Mouse (Mus musculus): Measurements from ENCODE around the gene Nckap5. TPM values are rescaled to one million over a fixed set of nuclear protein-coding genes. Genes with fewer than 3 reads are reported as not detected.
A peak's percentile ranks its signal among the peaks of the same experiment; 100 is the strongest.

Nckap5 gene
- polyA plus RNA-seq, 1 experiment from 2014 or later, result 24.1 TPM

DNA sequence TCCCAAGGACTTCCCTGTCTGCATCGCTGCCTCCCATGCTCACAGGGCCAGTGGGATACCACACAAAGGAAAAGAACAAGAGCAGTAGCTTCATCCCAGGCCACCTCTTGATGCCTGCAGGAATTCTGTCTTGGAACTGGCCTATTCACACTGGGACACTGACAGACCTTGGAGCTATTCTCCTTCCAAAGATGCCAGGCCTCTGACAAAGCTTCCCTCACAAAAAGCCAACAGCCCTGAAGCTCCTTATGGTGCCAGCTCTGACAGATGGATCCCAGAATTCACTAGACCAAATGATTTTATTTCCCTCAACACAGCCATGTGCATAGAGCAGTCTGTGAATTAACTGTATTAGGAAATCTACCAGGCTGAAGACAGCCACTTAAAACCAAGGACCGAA, 143.9 kb downstream of the Nckap5 start:
- no peaks in the 10 kb centered on the region for H3K36me3 ChIP-seq
- no peak for ATAC-seq (ENCODE audit: low FRiP score)
- no peak overlapping the region for H3K4me3 ChIP-seq
- 81% methylated on average over 2 of the region's 2 CpGs for WGBS
- H3K27ac ChIP-seq, result no peak overlapping the region
- no peaks in the 10 kb centered on the region for H3K9me3 ChIP-seq (replicated peaks)
- no peaks in the 10 kb centered on the region for H3K27me3 ChIP-seq
- peaks cover 25% of the 10 kb centered on the region for H3K4me1 ChIP-seq
- no peak overlapping the region for H3K9ac ChIP-seq
- H3K4me2 ChIP-seq (replicated peaks), result no peak overlapping the region

DNA sequence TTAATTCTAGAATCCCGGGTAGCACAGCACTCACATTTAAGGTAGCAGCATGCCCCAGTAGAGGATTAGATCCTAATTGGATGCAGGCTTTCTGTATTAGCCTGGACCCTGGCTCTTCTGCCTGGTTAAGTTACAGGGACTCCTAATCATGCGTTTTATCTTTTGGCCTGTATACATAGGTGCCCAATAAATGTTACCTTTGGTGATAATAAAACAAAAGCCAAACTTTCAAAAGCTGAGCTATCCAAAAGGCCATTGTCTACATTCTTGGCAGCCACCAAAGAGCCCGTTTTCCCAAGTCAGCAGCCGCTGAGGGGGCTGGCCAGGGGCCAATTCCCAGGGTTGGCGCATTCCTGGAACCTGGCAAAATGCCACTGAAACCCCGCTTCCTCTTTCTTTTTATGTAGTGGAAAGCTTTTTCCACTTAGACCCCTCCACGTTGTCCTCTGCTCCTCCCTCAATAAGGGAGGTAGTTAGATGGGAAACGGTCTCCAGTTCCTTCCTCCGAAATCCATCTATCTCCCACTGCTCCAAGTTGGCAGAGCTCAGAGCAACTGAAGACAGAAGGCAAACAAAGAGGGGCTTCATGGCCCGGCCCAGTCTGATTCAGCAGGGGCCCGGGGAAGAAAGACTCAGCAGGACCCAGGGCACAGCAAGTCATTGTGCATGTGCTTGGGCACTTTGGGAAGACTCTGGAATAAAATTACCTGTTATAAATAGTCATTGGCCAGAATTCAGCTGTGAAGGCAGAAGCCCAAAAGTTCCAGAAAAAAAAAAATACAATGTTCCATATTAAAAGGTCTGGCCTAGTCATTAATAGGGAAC, 146.8 kb downstream of the Nckap5 start:
- Histone ChIP-seq H3K27ac (peak overlapping the region; percentile 88), H3K27me3 (no peaks in the 10 kb centered on the region), H3K9ac (no peak overlapping the region), H3K4me2 (replicated peaks) (no peak overlapping the region), H3K4me3 (no peak overlapping the region), H3K9me3 (replicated peaks) (no peaks in the 10 kb centered on the region), H3K4me1 (peaks cover 37% of the 10 kb centered on the region), H3K36me3 (no peaks in the 10 kb centered on the region)
- WGBS, result 16% methylated on average over 11 of the region's 11 CpGs
- ATAC-seq (ENCODE audit: low FRiP score), result peak; percentile 88

DNA sequence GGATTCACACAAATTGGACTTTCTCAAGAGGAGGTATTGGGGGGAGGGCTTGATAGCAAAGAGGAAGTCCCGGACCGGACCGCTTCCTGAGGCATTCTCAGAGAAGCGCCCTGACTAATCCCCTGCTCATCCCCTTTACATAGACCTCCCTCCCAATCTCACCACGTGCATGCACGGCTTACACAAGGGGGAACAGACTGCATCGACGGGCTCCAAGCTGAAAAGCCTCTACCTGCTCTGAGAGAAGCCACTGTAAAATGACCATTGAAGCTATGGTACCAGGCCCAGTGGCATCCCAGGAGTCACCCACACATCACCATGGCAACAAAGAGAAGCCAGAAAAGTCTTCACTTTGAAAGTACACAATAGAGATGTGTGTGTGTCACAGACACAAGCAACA, 148.8 kb downstream of the Nckap5 start:
- no peaks in the 10 kb centered on the region for H3K36me3 ChIP-seq
- no peaks in the 10 kb centered on the region for H3K9me3 ChIP-seq (replicated peaks)
- H3K27me3 ChIP-seq, result no peaks in the 10 kb centered on the region
- ATAC-seq (ENCODE audit: low FRiP score), result peak; percentile 41; the same call in 1 of the 2 replicates
- H3K4me3 ChIP-seq, result no peak overlapping the region
- 0 out of 2 replicates have a peak overlapping the region, but pooled peaks have one; percentile 11 for H3K4me2 ChIP-seq (replicated peaks)
- H3K4me1 ChIP-seq, result peaks cover 45% of the 10 kb centered on the region
- peak overlapping the region; percentile 65 for H3K27ac ChIP-seq
- H3K9ac ChIP-seq, result no peak overlapping the region
- WGBS, result 23% methylated on average over 8 of the region's 8 CpGs

DNA sequence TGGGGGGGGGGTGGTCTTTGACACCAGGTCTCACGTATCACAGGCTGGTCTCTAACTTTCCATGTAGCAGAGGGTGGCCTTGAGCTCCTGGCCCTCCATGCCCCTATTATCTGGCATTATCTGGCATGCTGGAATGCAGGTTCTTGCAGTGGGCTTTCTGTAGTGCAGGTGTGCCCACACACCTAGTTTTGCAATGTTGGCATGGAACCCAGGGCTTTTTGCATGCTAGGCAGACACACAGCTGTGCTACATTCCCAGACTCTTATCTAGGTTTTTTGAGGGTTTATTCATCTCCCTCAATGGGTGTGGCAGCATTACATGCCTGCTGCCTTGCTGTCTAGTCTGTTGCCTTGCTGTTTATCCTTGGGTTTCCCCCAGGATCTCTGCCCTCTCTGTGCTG, 151.3 kb downstream of the Nckap5 start:
- Histone ChIP-seq H3K9me3 (replicated peaks) (no peaks in the 10 kb centered on the region), H3K4me1 (peaks cover 39% of the 10 kb centered on the region), H3K27ac (no peak overlapping the region), H3K4me3 (no peak overlapping the region), H3K9ac (no peak overlapping the region), H3K4me2 (replicated peaks) (no peak overlapping the region), H3K36me3 (no peaks in the 10 kb centered on the region), H3K27me3 (no peaks in the 10 kb centered on the region)
- no peak for ATAC-seq (ENCODE audit: low FRiP score)
- 94% methylated on average over 1 of the region's 1 CpGs for WGBS

DNA sequence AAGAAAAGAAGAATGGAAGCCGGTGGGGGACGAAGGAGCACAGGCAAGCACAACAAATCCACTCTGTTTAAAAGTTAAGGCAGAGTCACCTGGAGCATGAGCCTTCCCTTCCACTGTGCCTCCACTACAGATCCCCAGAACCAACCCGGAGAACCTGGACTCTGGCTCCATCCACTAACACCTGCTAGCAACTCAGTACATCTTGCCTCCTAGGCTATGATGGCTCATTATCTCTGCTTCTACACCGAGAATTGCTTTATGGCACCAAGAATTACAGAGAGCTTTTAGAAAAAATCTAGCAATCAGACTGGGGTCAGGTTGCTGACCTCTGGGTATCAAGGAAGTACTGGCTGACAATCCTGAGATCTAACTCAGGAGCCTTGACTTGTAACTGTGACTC, 153.3 kb downstream of the Nckap5 start:
- Histone ChIP-seq H3K4me1 (peaks cover 30% of the 10 kb centered on the region), H3K4me2 (replicated peaks) (no peak overlapping the region), H3K27me3 (no peaks in the 10 kb centered on the region), H3K36me3 (0 out of 2 replicates have a peak, but pooled peaks cover under 1% of the 10 kb centered on the region), H3K9me3 (replicated peaks) (no peaks in the 10 kb centered on the region), H3K9ac (no peak overlapping the region), H3K27ac (peak overlapping the region; percentile 31; the same call in 1 of the 2 replicates), H3K4me3 (no peak overlapping the region)
- no peak for ATAC-seq (ENCODE audit: low FRiP score)
- WGBS, result 32% methylated on average over 4 of the region's 4 CpGs

DNA sequence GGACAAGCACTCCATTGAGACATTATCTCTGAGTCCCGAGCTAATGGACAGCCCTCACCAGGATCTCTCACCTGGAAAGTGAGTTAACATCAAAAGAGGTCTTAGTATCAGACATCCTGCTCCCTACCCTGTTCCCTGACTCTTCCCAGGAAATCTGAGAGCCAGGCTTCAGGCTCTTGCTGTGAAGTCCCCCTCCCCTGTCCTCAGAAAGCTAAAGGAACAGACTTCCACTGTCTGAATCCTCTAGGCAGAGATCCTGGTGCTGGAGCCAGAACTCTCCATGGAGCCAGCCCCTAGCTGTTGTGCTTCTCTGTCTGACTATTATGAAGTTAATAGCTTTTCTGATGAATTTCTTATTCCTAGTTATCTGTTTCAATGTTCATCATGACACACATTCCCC, 153.8 kb downstream of the Nckap5 start:
- Histone ChIP-seq H3K27me3 (no peaks in the 10 kb centered on the region), H3K4me1 (peaks cover 26% of the 10 kb centered on the region), H3K9ac (no peak overlapping the region), H3K4me3 (no peak overlapping the region), H3K4me2 (replicated peaks) (no peak overlapping the region), H3K36me3 (0 out of 2 replicates have a peak, but pooled peaks cover 4% of the 10 kb centered on the region), H3K27ac (0 out of 2 replicates have a peak overlapping the region, but pooled peaks have one; percentile 31), H3K9me3 (replicated peaks) (no peaks in the 10 kb centered on the region)
- ATAC-seq (ENCODE audit: low FRiP score), result 0 out of 2 replicates have a peak, but pooled peaks have one; percentile 27
- WGBS, result 11% methylated on average over 1 of the region's 1 CpGs

DNA sequence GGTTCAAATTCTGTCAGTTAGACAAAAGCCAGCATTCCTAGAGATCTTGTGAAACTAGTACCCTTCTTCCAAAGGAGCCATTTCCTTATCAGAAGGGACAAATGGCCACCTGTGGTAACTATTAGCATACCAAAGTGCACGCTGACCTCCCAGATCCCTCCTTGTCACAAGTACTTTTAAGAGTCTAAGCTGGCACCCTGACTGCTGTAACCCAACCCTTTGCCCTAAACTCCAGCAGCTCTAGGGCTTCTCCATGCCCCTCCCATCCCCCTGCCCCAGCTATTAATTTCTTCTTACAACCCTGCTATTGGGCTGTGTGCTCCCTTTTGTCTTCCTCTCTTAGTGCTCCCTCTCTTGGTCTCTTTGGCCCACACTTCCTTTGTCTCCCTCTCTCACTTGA, 155.5 kb downstream of the Nckap5 start:
- no peak overlapping the region for H3K4me3 ChIP-seq
- H3K36me3 ChIP-seq, result 0 out of 2 replicates have a peak, but pooled peaks cover 4% of the 10 kb centered on the region
- H3K27me3 ChIP-seq, result no peaks in the 10 kb centered on the region
- ATAC-seq (ENCODE audit: low FRiP score), result no peak
- peaks cover 16% of the 10 kb centered on the region for H3K4me1 ChIP-seq
- H3K27ac ChIP-seq, result no peak overlapping the region
- no peak overlapping the region for H3K9ac ChIP-seq
- 11% methylated on average over 1 of the region's 1 CpGs for WGBS
- H3K9me3 ChIP-seq (replicated peaks), result no peaks in the 10 kb centered on the region
- H3K4me2 ChIP-seq (replicated peaks), result no peak overlapping the region

DNA sequence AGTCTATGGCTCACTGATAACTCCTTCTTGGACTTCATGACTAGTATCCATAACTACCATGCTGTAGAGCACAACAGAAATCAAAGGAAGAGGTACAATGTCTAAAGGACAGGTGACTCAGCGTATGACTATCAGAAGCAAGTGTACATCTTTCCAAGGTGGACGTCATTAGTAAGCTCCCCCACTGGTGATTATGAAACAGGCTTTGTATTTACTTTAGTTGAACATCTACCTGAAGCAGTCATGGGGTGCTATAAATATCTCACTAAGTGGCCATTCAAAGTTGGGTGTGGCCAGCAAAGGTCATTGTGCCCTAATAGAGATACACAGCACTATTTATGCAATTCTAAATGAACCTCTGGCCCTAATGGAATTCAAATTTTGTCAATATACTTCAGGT, 157.4 kb downstream of the Nckap5 start:
- Histone ChIP-seq H3K36me3 (0 out of 2 replicates have a peak, but pooled peaks cover 4% of the 10 kb centered on the region), H3K4me3 (no peak overlapping the region), H3K27ac (no peak overlapping the region), H3K9me3 (replicated peaks) (no peaks in the 10 kb centered on the region), H3K9ac (no peak overlapping the region), H3K27me3 (no peaks in the 10 kb centered on the region), H3K4me2 (replicated peaks) (no peak overlapping the region), H3K4me1 (peaks cover 13% of the 10 kb centered on the region)
- no peak for ATAC-seq (ENCODE audit: low FRiP score)
- WGBS, result 91% methylated on average over 2 of the region's 2 CpGs

DNA sequence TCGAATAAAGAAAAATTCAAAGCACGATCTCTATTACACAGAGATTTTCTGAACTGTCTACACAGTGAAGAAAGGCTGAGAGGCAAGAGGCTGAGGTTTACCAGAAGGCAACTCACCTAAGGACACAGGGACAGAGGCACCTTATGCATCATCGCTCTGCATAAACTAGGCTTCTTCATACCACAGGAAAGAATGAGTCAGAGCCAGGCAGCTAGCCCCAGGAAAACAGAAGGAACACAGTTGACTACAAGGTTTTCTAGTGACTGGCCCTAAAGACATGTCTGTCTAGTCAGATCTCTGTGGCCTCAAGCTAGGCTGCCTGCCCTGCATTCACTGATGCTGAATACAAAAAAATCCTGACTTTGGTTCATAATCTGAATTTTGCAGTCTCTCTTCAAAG, 160.1 kb downstream of the Nckap5 start:
- WGBS, result 96% methylated on average over 3 of the region's 3 CpGs
- Histone ChIP-seq H3K27ac (no peak overlapping the region), H3K36me3 (0 out of 2 replicates have a peak, but pooled peaks cover 4% of the 10 kb centered on the region), H3K27me3 (no peaks in the 10 kb centered on the region), H3K9ac (no peak overlapping the region), H3K4me2 (replicated peaks) (no peak overlapping the region), H3K4me3 (no peak overlapping the region), H3K4me1 (no peaks in the 10 kb centered on the region; the same call in 1 of the 2 replicates), H3K9me3 (replicated peaks) (no peaks in the 10 kb centered on the region)
- no peak for ATAC-seq (ENCODE audit: low FRiP score)

DNA sequence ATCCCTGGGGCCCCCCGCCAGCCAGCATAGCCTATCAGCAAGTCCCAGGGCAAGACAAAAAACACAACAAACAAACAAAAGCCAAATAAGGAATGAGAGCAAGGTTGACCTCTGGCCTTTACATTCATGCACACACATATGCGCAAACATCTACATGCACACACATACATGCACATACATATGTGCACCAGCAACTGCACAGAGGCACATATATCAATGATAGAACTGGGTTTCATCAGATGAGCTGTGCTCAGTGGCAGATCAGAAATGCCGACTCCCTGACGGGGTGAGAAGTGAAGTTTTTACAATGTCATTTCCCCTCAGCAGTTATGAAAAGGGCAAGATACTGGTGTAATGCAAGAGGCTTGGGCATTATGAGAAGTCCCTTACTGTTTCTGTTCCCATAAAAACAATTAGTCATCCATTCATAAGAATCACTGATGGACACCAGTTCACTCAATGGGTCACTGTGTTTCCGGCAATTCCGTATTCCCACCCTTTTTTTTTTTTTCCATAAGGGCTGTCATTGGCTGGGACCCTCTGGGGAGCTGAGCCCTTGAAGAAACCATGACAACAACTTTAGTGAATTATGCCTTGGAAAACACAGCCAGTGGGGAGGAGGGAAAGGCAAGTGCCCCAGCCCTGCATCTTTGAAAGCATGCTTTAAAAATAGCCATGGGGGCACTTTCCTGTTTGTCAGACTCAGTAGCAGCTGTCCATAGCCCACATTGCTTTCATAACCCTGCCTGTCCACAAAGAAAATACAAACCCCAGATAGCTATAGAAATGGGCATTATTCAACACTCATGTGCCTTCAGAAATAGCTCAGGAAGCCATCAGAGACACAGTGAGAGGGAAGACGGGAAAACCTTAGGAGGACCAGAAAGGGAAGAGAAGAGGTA, 170.2 kb downstream of the Nckap5 start:
- H3K27ac ChIP-seq, result peak overlapping the region; percentile 68
- no peak overlapping the region for H3K4me2 ChIP-seq (replicated peaks)
- peaks cover 22% of the 10 kb centered on the region for H3K4me1 ChIP-seq
- H3K27me3 ChIP-seq, result no peaks in the 10 kb centered on the region
- H3K9ac ChIP-seq, result no peak overlapping the region
- H3K9me3 ChIP-seq (replicated peaks), result no peaks in the 10 kb centered on the region
- H3K36me3 ChIP-seq, result no peaks in the 10 kb centered on the region
- no peak overlapping the region for H3K4me3 ChIP-seq
- ATAC-seq (ENCODE audit: low FRiP score), result peak; percentile 68
- WGBS, result 49% methylated on average over 7 of the region's 7 CpGs

DNA sequence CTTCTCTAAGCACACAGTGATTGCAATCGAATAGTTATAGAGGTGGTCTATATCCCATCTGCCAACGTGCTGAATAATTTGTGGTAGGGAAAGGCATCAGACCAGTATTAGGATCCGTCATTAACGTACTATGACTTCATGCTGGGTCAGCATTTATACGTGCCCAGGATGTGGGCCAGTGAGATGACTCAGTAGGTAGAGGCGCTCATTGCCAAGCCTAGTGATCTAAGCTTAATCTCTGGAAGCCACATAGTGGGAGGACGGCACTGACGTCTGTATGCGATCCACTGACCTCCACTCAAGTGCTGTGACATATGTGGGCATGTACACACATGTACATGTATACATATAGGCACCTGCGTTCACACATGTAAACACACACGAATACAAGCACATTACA, 171.9 kb downstream of the Nckap5 start:
- WGBS, result 94% methylated on average over 11 of the region's 11 CpGs
- no peak overlapping the region for H3K27ac ChIP-seq
- 0 out of 2 replicates have a peak, but pooled peaks have one; percentile 27 for ATAC-seq (ENCODE audit: low FRiP score)
- peaks cover 22% of the 10 kb centered on the region for H3K4me1 ChIP-seq
- no peaks in the 10 kb centered on the region for H3K36me3 ChIP-seq
- H3K4me2 ChIP-seq (replicated peaks), result no peak overlapping the region
- H3K9me3 ChIP-seq (replicated peaks), result no peaks in the 10 kb centered on the region
- H3K4me3 ChIP-seq, result no peak overlapping the region
- no peaks in the 10 kb centered on the region for H3K27me3 ChIP-seq
- H3K9ac ChIP-seq, result no peak overlapping the region

DNA sequence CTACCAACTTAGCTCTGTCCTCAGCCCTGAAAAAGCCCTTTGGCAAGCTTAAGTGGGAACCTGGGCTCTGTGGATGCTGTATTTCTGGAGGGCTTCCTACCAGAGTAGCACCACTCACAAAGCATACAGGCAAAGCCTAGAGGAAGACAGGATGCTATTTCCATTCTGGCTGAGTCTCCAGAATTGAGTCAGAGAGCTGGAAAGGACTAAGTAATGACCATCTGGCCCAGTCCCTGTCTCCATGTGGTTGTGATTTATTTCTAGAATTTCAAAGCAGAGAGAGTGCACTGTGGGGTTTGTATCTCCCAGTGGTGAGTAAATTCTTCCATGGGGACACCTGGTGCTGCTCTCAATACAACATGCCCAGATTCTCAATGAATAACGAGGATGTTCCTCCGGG, 174.4 kb downstream of the Nckap5 start:
- 58% methylated on average over 2 of the region's 2 CpGs for WGBS

More for the DNA sequence above, 174.4 kb downstream of the Nckap5 start:
- Histone ChIP-seq H3K27ac (no peak overlapping the region), H3K27me3 (no peaks in the 10 kb centered on the region), H3K4me2 (replicated peaks) (no peak overlapping the region), H3K9ac (no peak overlapping the region), H3K36me3 (no peaks in the 10 kb centered on the region), H3K4me3 (no peak overlapping the region), H3K4me1 (peaks cover 15% of the 10 kb centered on the region), H3K9me3 (replicated peaks) (no peaks in the 10 kb centered on the region)
- no peak for ATAC-seq (ENCODE audit: low FRiP score)
